Mouse (Mus musculus): ENCODE results near the gene Mfsd14a. TPM values are rescaled to one million over a fixed set of nuclear protein-coding genes. Genes with fewer than 3 reads are reported as not detected.

The Mfsd14a gene
- 141 TPM for polyA plus RNA-seq (2014; fragmentation: Illumina TruSeq; extraction: RNeasy Lipid Tissue Mini Kit (QIAGEN cat#74804); ENCODE audit: low read depth, low replicate concordance)

DNA sequence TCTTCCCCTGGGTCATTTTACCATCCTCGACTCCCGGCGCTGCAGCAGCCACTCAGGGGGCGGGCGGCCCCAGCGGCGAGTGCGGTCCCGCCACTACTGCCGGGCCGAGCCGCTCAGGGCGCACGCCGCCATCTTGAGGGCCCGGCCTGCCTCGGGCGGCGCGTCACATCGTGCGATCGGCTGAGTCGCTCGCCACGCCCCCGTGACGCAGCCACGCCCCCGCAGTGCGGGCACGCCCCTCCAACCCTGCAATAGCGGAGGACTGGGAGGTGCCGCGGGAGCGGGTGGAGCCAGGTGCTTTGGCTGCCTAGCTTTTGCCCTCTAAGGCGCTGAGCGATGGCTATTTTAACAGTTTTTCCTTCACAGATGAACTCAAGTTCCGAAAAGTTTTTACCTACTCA, at the start of gene Mfsd14a:
Gene Mfsd14a (minus strand): TSS at position 215 of the 401 bp plus-strand sequence.

GRCm38 (mm10) chr3:116681160-116681559, 18.7 kb upstream of the Mfsd14a start, which contains the start of gene Gm43191:
Gene Gm43191 (minus strand): TSS chr3:116681260.

DNA sequence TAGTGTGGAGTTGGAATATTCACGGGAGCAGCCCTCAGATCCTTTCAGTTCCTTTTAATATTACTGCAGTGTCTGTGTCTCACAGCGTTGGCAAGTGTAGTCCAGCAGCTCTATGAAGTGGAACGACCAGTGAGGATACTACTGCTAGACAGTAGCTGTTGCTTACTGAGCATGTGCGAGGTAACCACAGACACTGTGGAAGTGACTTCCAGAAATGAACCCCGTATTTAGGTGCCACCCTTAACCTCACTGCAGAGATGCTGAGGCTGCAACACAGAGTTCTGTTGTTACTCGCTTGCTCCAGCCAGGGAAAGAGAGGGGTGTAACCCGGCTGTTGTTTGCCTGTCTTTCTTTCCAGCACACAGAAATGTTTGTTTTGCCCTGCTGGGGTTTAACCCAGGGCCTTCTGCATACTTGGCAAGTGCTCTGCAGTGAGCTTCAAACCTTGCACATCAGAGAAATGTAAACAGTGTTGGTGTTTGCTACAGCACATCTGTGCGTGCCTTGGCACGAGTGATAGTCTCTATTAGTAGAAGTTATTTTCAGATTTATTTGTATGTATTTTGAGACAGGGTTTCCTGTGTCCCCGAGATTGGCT, 48.1 kb downstream of the Mfsd14a start, which contains the start of gene Trmt13:
Gene Trmt13 (minus strand): TSS at position 293 of the 598 bp plus-strand sequence.

GRCm38 (mm10) chr3:116594728-116595602, 67.5 kb downstream of the Mfsd14a start, which contains the start of gene Sass6:
Gene Sass6 (plus strand): TSS chr3:116594982.

Other genes starting within 250 kb of the Mfsd14a start
- gene Cdc14a, start 238.6 kb downstream of the Mfsd14a start, polyA plus RNA-seq (2014; fragmentation: Illumina TruSeq; extraction: RNeasy Lipid Tissue Mini Kit (QIAGEN cat#74804); ENCODE audit: low read depth, low replicate concordance), result 68.0 TPM
- gene Rtca, start 154.5 kb downstream of the Mfsd14a start, polyA plus RNA-seq (2014; fragmentation: Illumina TruSeq; extraction: RNeasy Lipid Tissue Mini Kit (QIAGEN cat#74804); ENCODE audit: low read depth, low replicate concordance), result 63.2 TPM
- 57.3 TPM for gene Dbt, start 149.6 kb downstream of the Mfsd14a start, polyA plus RNA-seq (2014; fragmentation: Illumina TruSeq; extraction: RNeasy Lipid Tissue Mini Kit (QIAGEN cat#74804); ENCODE audit: low read depth, low replicate concordance)
- 0.41 TPM for gene Lrrc39, start 99.7 kb downstream of the Mfsd14a start, polyA plus RNA-seq (2014; fragmentation: Illumina TruSeq; extraction: RNeasy Lipid Tissue Mini Kit (QIAGEN cat#74804); ENCODE audit: low read depth, low replicate concordance)
- 21.3 TPM for gene Sass6, start 67.7 kb downstream of the Mfsd14a start, polyA plus RNA-seq (2014; fragmentation: Illumina TruSeq; extraction: RNeasy Lipid Tissue Mini Kit (QIAGEN cat#74804); ENCODE audit: low read depth, low replicate concordance)
- 44.0 TPM for gene Trmt13, start 48.1 kb downstream of the Mfsd14a start, polyA plus RNA-seq (2014; fragmentation: Illumina TruSeq; extraction: RNeasy Lipid Tissue Mini Kit (QIAGEN cat#74804); ENCODE audit: low read depth, low replicate concordance)
- 1.0 TPM for gene Gm43191, start 18.6 kb upstream of the Mfsd14a start, polyA plus RNA-seq (2014; fragmentation: Illumina TruSeq; extraction: RNeasy Lipid Tissue Mini Kit (QIAGEN cat#74804); ENCODE audit: low read depth, low replicate concordance)
- 673 TPM for gene Slc35a3, start 50.2 kb upstream of the Mfsd14a start, polyA plus RNA-seq (2014; fragmentation: Illumina TruSeq; extraction: RNeasy Lipid Tissue Mini Kit (QIAGEN cat#74804); ENCODE audit: low read depth, low replicate concordance)
- gene Agl, start 145.5 kb upstream of the Mfsd14a start, polyA plus RNA-seq (2014; fragmentation: Illumina TruSeq; extraction: RNeasy Lipid Tissue Mini Kit (QIAGEN cat#74804); ENCODE audit: low read depth, low replicate concordance), result 23.9 TPM
- gene Frrs1, start 196.8 kb upstream of the Mfsd14a start, polyA plus RNA-seq (2014; fragmentation: Illumina TruSeq; extraction: RNeasy Lipid Tissue Mini Kit (QIAGEN cat#74804); ENCODE audit: low read depth, low replicate concordance), result 25.1 TPM

All from sigmoid colon, adult 10 weeks (tissue).